Mouse (Mus musculus) stomach, postnatal 0 days (tissue): ENCODE results near the gene Gstm6.

Experiments used
- CTCF ChIP-seq: IDR thresholded peaks from 2 replicates; pipeline ENCODE4 v1.5.1; 2016; ENCODE audit warnings: antibody characterized with exemption, low read depth, mild to moderate bottlenecking, moderate library complexity
- EP300 ChIP-seq: optimal IDR thresholded peaks from 2 replicates; pipeline ENCODE3; 2016; ENCODE audit warnings: antibody characterized with exemption

GRCm38 (mm10) chr3:107943239-107943990 is at the start of gene Gstm6:
- peak; percentile 79 for TF ChIP-seq CTCF
- no peak for TF ChIP-seq EP300
